27 mouse cellular contexts compared by ENCODE assay signal in genomic region chr3:56965444-56965843, GRCm38 (mm10).
A peak's percentile ranks its signal among the peaks of the same experiment; 100 is the strongest.
DNase-seq lines count a peak whose midpoint lies in the region; ATAC-seq and TF ChIP-seq lines count a peak whose summit lies in the region.
"Had no signal": no experiment of that assay in that cellular context is flagged by ENCODE, and none has a peak within 500 bp of the region (broad histone marks: within the 10 kb centered on the region; RNA-seq: fewer than 3 reads in every experiment).

No protein-coding gene starts in this region.

- no peak for DNase-seq in forebrain, postnatal 0 days
- no peak for DNase-seq in layer of hippocampus, adult 2 months (ENCODE audit: low spot score in 2 of 2)
- no peak for DNase-seq in layer of hippocampus, postnatal 14 days (ENCODE audit: low spot score in 2 of 2)
- peak; percentile 21 for DNase-seq in midbrain, embryonic 14.5 days
- peak; percentile 17 for DNase-seq in brain, adult 2 months (ENCODE audit: low read depth, low spot score)
- no peak for DNase-seq in kidney, adult 18-20 months
- DNase-seq: adrenal gland, adult 8-10 months; adrenal gland, postnatal 14 days; adrenal gland, postnatal 36 days; B cell, adult 2 months; cerebellum, adult 11 months; cerebellum, adult 18-20 months; cerebellum, adult 8-10 months; cerebellum, adult 9-11 months; cerebellum, postnatal 14 days; cerebellum, postnatal 36 days had no signal

- no peak overlapping the region for H3K9ac ChIP-seq in forebrain, postnatal 0 days
- H3K9ac ChIP-seq in forebrain, embryonic 15.5 days (replicated peaks): no peak overlapping the region
- H3K9ac ChIP-seq in midbrain, embryonic 14.5 days (replicated peaks; ENCODE audit: low read length): no peak overlapping the region
- no peak overlapping the region for H3K9ac ChIP-seq in midbrain, embryonic 16.5 days (ENCODE audit: low read depth, low read length)
- H3K9ac ChIP-seq: embryonic facial prominence, embryonic 12.5 days; forebrain, embryonic 13.5 days had no signal

- no peaks in the 10 kb centered on the region for H3K9me3 ChIP-seq in forebrain, postnatal 0 days (ENCODE audit: low read length)
- no peaks in the 10 kb centered on the region for H3K9me3 ChIP-seq in forebrain, embryonic 15.5 days
- H3K9me3 ChIP-seq in midbrain, embryonic 14.5 days (ENCODE audit: control insufficient read depth, low read length): no peaks in the 10 kb centered on the region
- no peaks in the 10 kb centered on the region for H3K9me3 ChIP-seq in midbrain, embryonic 16.5 days (replicated peaks; ENCODE audit: control insufficient read depth, low read length, poor library complexity, severe bottlenecking)
- H3K9me3 ChIP-seq: embryonic facial prominence, embryonic 10.5 days; embryonic facial prominence, embryonic 12.5 days; forebrain, embryonic 13.5 days had no signal

- TF ChIP-seq CTCF in forebrain, postnatal 0 days (IDR thresholded peaks at IDR 0.05; ENCODE audit: low read depth): peak; percentile 45
- TF ChIP-seq CTCF in layer of hippocampus, adult 2 months (conservative IDR thresholded peaks at IDR 0.05): peak; percentile 67

- no peaks in the 10 kb centered on the region for H3K27me3 ChIP-seq in forebrain, postnatal 0 days (ENCODE audit: insufficient read depth, low read length)
- H3K27me3 ChIP-seq in forebrain, embryonic 15.5 days: no peaks in the 10 kb centered on the region
- H3K27me3 ChIP-seq in midbrain, embryonic 14.5 days (ENCODE audit: control insufficient read depth, insufficient read depth, low read length): no peaks in the 10 kb centered on the region
- no peaks in the 10 kb centered on the region for H3K27me3 ChIP-seq in midbrain, embryonic 16.5 days (ENCODE audit: control insufficient read depth, insufficient read depth, low read depth, low read length)
- H3K27me3 ChIP-seq: CH12.LX; embryonic facial prominence, embryonic 12.5 days; forebrain, embryonic 13.5 days; Patski had no signal

- no peak overlapping the region for H3K4me3 ChIP-seq in forebrain, postnatal 0 days (ENCODE audit: low read depth, low read length)
- H3K4me3 ChIP-seq in forebrain, embryonic 15.5 days: no peak overlapping the region
- no peak overlapping the region for H3K4me3 ChIP-seq in layer of hippocampus, adult 2 months
- H3K4me3 ChIP-seq in midbrain, embryonic 14.5 days (replicated peaks; ENCODE audit: low read depth, low read length): no peak overlapping the region
- no peak overlapping the region for H3K4me3 ChIP-seq in midbrain, embryonic 16.5 days (ENCODE audit: low read depth, low read length)
- H3K4me3 ChIP-seq: embryonic facial prominence, embryonic 10.5 days; embryonic facial prominence, embryonic 12.5 days; forebrain, embryonic 13.5 days had no signal

- no peak overlapping the region for H3K27ac ChIP-seq in forebrain, postnatal 0 days (ENCODE audit: low read depth, low read length)
- H3K27ac ChIP-seq in forebrain, embryonic 15.5 days (replicated peaks): no peak overlapping the region
- peak overlapping the region; percentile 65 for H3K27ac ChIP-seq in layer of hippocampus, adult 2 months
- no peak overlapping the region for H3K27ac ChIP-seq in midbrain, embryonic 14.5 days (replicated peaks; ENCODE audit: low read depth, low read length)
- no peak overlapping the region for H3K27ac ChIP-seq in midbrain, embryonic 16.5 days (ENCODE audit: low read length)
- H3K27ac ChIP-seq: embryonic facial prominence, embryonic 10.5 days; embryonic facial prominence, embryonic 12.5 days; forebrain, embryonic 13.5 days had no signal

- no peak for ATAC-seq in forebrain, postnatal 0 days
- ATAC-seq in forebrain, embryonic 15.5 days (replicated peaks): no peak
- ATAC-seq in midbrain, embryonic 14.5 days (ENCODE audit: low FRiP score, low TSS enrichment): no peak
- no peak for ATAC-seq in midbrain, embryonic 16.5 days
- ATAC-seq: activated CD4-positive, CD25-positive, alpha-beta regulatory T cell, adult 4 months; CD4-positive, CD25-positive, alpha-beta regulatory T cell, adult 4 months; forebrain, embryonic 13.5 days; forebrain, embryonic 16.5 days; Patski had no signal

- H3K36me3 ChIP-seq in forebrain, postnatal 0 days (ENCODE audit: insufficient read depth): no peaks in the 10 kb centered on the region
- no peaks in the 10 kb centered on the region for H3K36me3 ChIP-seq in forebrain, embryonic 15.5 days
- H3K36me3 ChIP-seq in midbrain, embryonic 14.5 days (ENCODE audit: control insufficient read depth, insufficient read depth, low read length): no peaks in the 10 kb centered on the region
- H3K36me3 ChIP-seq in midbrain, embryonic 16.5 days (ENCODE audit: control insufficient read depth, insufficient read depth, low read length): no peaks in the 10 kb centered on the region
- H3K36me3 ChIP-seq: embryonic facial prominence, embryonic 10.5 days; embryonic facial prominence, embryonic 12.5 days; G1E had no signal

- 65% methylated on average over 2 of the region's 2 CpGs for WGBS in forebrain, postnatal 0 days
- WGBS in forebrain, embryonic 15.5 days: 74% methylated on average over 2 of the region's 2 CpGs
- 91% methylated on average over 2 of the region's 2 CpGs for WGBS in midbrain, embryonic 14.5 days
- 84% methylated on average over 2 of the region's 2 CpGs for WGBS in midbrain, embryonic 16.5 days

- peaks cover 18% of the 10 kb centered on the region; the same call in 1 of the 2 replicates for H3K4me1 ChIP-seq in forebrain, postnatal 0 days (ENCODE audit: insufficient read depth)
- peaks cover 14% of the 10 kb centered on the region for H3K4me1 ChIP-seq in forebrain, embryonic 15.5 days
- H3K4me1 ChIP-seq in midbrain, embryonic 14.5 days (ENCODE audit: control insufficient read depth, insufficient read depth, low read length): peaks cover 12% of the 10 kb centered on the region
- peaks cover 3% of the 10 kb centered on the region; the same call in 1 of the 2 replicates for H3K4me1 ChIP-seq in midbrain, embryonic 16.5 days (ENCODE audit: control insufficient read depth, insufficient read depth, low read length)
- H3K4me1 ChIP-seq: embryonic facial prominence, embryonic 10.5 days; embryonic facial prominence, embryonic 12.5 days had no signal

- H3K4me2 ChIP-seq in forebrain, postnatal 0 days (ENCODE audit: low read depth): no peak overlapping the region
- H3K4me2 ChIP-seq in forebrain, embryonic 15.5 days (replicated peaks): no peak overlapping the region
- no peak overlapping the region for H3K4me2 ChIP-seq in midbrain, embryonic 14.5 days (ENCODE audit: low read length)
- H3K4me2 ChIP-seq in midbrain, embryonic 16.5 days (ENCODE audit: low read length): no peak overlapping the region
- H3K4me2 ChIP-seq: embryonic facial prominence, embryonic 12.5 days; forebrain, embryonic 13.5 days had no signal

Comparison
In these comparisons a context has a peak if more than half of its experiments do, and no peak if none do; other contexts are left out.
1. DNase-seq: peak in midbrain, embryonic 14.5 days (single experiment) and brain, adult 2 months (single experiment); none in forebrain, postnatal 0 days (single experiment), layer of hippocampus, adult 2 months (0 of 2), layer of hippocampus, postnatal 14 days (0 of 2) and kidney, adult 18-20 months (single experiment).